Comparison of ENCODE assay signal across 13 mouse cellular contexts in genomic region chr11:69401987-69402386, GRCm38 (mm10). TPM values are rescaled to one million over a fixed set of nuclear protein-coding genes. Genes with fewer than 3 reads are reported as not detected.
DNase-seq lines count a peak whose midpoint lies in the region; ATAC-seq and TF ChIP-seq lines count a peak whose summit lies in the region.
"Had no signal": no experiment of that assay in that cellular context is flagged by ENCODE, and none has a peak within 500 bp of the region (broad histone marks: within the 10 kb centered on the region; RNA-seq: fewer than 3 reads in every experiment).

No protein-coding gene starts in this region.

- H3K4me1 ChIP-seq in kidney, embryonic 16.5 days (ENCODE audit: insufficient read depth, low read length) = peaks cover 31% of the 10 kb centered on the region
- H3K4me1 ChIP-seq in E14TG2a.4 (replicated peaks; ENCODE audit: low read depth, low read length) (peaks cover 81% of the 10 kb centered on the region), ES-E14 (ENCODE audit: control insufficient read depth in 2 of 2, insufficient read depth in 2 of 2, low read length in 2 of 2, poor library complexity in 1 of 2) (peaks cover 0 to 22% of the 10 kb centered on the region in 2 experiments; a peak in 2 of 4 replicates)

- H3K27ac ChIP-seq in kidney, embryonic 16.5 days (ENCODE audit: low read length) = no peak overlapping the region
- H3K27ac ChIP-seq in ES-E14 (ENCODE audit: insufficient read depth, low read depth, low read length, poor library complexity, severe bottlenecking) = no peak overlapping the region
- H3K27ac ChIP-seq: hindbrain, embryonic 12.5 days; liver, embryonic 14.5 days had no signal

- ATAC-seq in kidney, embryonic 16.5 days (ENCODE audit: low FRiP score, low TSS enrichment) = no peak
- ATAC-seq: Patski had no signal

- TF ChIP-seq CTCF in E14TG2a.4 (conservative IDR thresholded peaks at IDR 0.05; ENCODE audit: low read length) = no peak

- 85% methylated on average over 12 of the region's 12 CpGs for WGBS in kidney, embryonic 16.5 days

- in situ Hi-C loops in ES-E14 (cut with MboI; ENCODE audit: low sequenced_read_pairs in 2 of 2, unreplicated experiment in 2 of 2) = no loop called here

- H3K4me3 ChIP-seq in kidney, embryonic 16.5 days (ENCODE audit: low read length) = no peak overlapping the region
- H3K4me3 ChIP-seq in E14TG2a.4 (replicated peaks; ENCODE audit: low read length) (peak overlapping the region; percentile 59; the same call in 1 of the 2 replicates), ES-E14 (ENCODE audit: insufficient read depth in 1 of 2, low read depth in 1 of 2, low read length in 2 of 2, poor library complexity in 1 of 2, severe bottlenecking in 1 of 2) (no peak overlapping the region)
- H3K4me3 ChIP-seq: hindbrain, embryonic 12.5 days had no signal

- peaks cover 66% of the 10 kb centered on the region for H3K36me3 ChIP-seq in kidney, embryonic 16.5 days (ENCODE audit: insufficient read depth, low read length)
- H3K36me3 ChIP-seq in E14TG2a.4 (ENCODE audit: insufficient read depth, low read length) (peaks cover 63% of the 10 kb centered on the region), ES-E14 (ENCODE audit: control insufficient read depth, insufficient read depth, low read length, poor library complexity, severe bottlenecking) (peaks cover 44% of the 10 kb centered on the region)

- no peaks in the 10 kb centered on the region for H3K9me3 ChIP-seq in kidney, embryonic 16.5 days (ENCODE audit: low read length)
- H3K9me3 ChIP-seq in E14TG2a.4 (ENCODE audit: low read length) = no peaks in the 10 kb centered on the region
- H3K9me3 ChIP-seq in ES-E14 (ENCODE audit: control insufficient read depth, insufficient read depth, low read depth, low read length) = no peaks in the 10 kb centered on the region
- H3K9me3 ChIP-seq: hindbrain, embryonic 12.5 days; megakaryocyte, embryonic 14.5 days had no signal

- no peaks in the 10 kb centered on the region for H3K27me3 ChIP-seq in kidney, embryonic 16.5 days (ENCODE audit: insufficient read depth, low read length)
- H3K27me3 ChIP-seq in E14TG2a.4 (ENCODE audit: insufficient read depth, low read length) = peaks cover 25% of the 10 kb centered on the region
- H3K27me3 ChIP-seq: CH12.LX; megakaryocyte, embryonic 14.5 days; Patski had no signal

- no peak overlapping the region for H3K9ac ChIP-seq in kidney, embryonic 16.5 days (replicated peaks; ENCODE audit: low read length)
- H3K9ac ChIP-seq in ES-E14 (ENCODE audit: insufficient read depth, low read depth, low read length, poor library complexity, severe bottlenecking) = 0 out of 2 replicates have a peak overlapping the region, but pooled peaks have one; percentile 59
- H3K9ac ChIP-seq: forebrain, postnatal 0 days; liver, embryonic 14.5 days had no signal

- no peak overlapping the region for H3K4me2 ChIP-seq in kidney, embryonic 16.5 days (replicated peaks; ENCODE audit: low read depth, low read length)
- H3K4me2 ChIP-seq: hindbrain, embryonic 12.5 days had no signal

- peak; percentile 10 for DNase-seq in gastrocnemius, adult 18-20 months (ENCODE audit: low spot score)
- DNase-seq in gastrocnemius, postnatal 25 days = no peak
- peak; percentile 13 for DNase-seq in kidney, postnatal 10 days
- no peak for DNase-seq in ES-E14 (ENCODE audit: low read depth, low spot score)
- DNase-seq in frontal cortex, postnatal 36 days (ENCODE audit: low spot score in 2 of 2) = no peak

TF ChIP-seq in ES-E14, 5 proteins besides CTCF, POLR2A, EP300 and RAD21:
- TF ChIP-seq HCFC1 (IDR thresholded peaks at IDR 0.05; ENCODE audit: borderline replicate concordance, insufficient read depth, low read length) = no peak
- no peak for TF ChIP-seq ZC3H11A (IDR thresholded peaks at IDR 0.05; ENCODE audit: borderline replicate concordance, low read depth, low read length)
- no peak for TF ChIP-seq ZNF384 (IDR thresholded peaks at IDR 0.05; ENCODE audit: low read depth, low read length)
- no peak for TF ChIP-seq MAFK (IDR thresholded peaks at IDR 0.05; ENCODE audit: insufficient read depth, low read depth, low read length)
- no peak for TF ChIP-seq CHD2 (IDR thresholded peaks at IDR 0.05; ENCODE audit: low read depth, low read length)

RNA-seq across cellular contexts. Expression of gene Tmem88, which starts 4.0 kb away (rescaled TPM):
- total RNA-seq in gastrocnemius, adult 18-20 months (2021) = 1 to 10 TPM; 2.6 to 4.1 TPM
- total RNA-seq in gastrocnemius, postnatal 25 days (2021) = 1 to 10 TPM; 6.1 to 7.0 TPM
- 46.5 and 47.7 TPM in 2 replicates for polyA plus RNA-seq in kidney, embryonic 16.5 days (2015; fragmentation: Nextera tagmentation; extraction: Ambion mirVana)
- total RNA-seq in ES-E14 (2012; rRNA removed) = 23.9 and 43.3 TPM in 2 replicates

RNA-seq across cellular contexts. Expression of gene Cyb5d1, which starts 6.6 kb away (rescaled TPM):
- total RNA-seq in gastrocnemius, adult 18-20 months (2021) = 10 to 100 TPM; 29.3 to 33.0 TPM
- 10 to 100 TPM; 26.5 to 26.9 TPM for total RNA-seq in gastrocnemius, postnatal 25 days (2021)
- 34.0 and 37.3 TPM in 2 replicates for polyA plus RNA-seq in kidney, embryonic 16.5 days (2015; fragmentation: Nextera tagmentation; extraction: Ambion mirVana)
- 18.8 and 29.0 TPM in 2 replicates for total RNA-seq in ES-E14 (2012; rRNA removed)

RNA-seq across cellular contexts. Expression of gene Naa38, which starts 6.7 kb away (rescaled TPM):
- 10 to 100 TPM; 70.5 to 72.1 TPM for total RNA-seq in gastrocnemius, adult 18-20 months (2021)
- total RNA-seq in gastrocnemius, postnatal 25 days (2021) = 10 to 100 TPM; 60.4 to 65.0 TPM
- 142 and 150 TPM in 2 replicates for polyA plus RNA-seq in kidney, embryonic 16.5 days (2015; fragmentation: Nextera tagmentation; extraction: Ambion mirVana)
- total RNA-seq in ES-E14 (2012; rRNA removed) = 191 and 202 TPM in 2 replicates

RNA-seq across cellular contexts. Expression of gene Kdm6b, which starts 11.5 kb away (rescaled TPM):
- total RNA-seq in gastrocnemius, adult 18-20 months (2021) = 10 to 100 TPM; 19.6 to 22.0 TPM
- total RNA-seq in gastrocnemius, postnatal 25 days (2021) = 10 to 100 TPM; 23.9 to 27.7 TPM
- 26.0 and 31.3 TPM in 2 replicates for polyA plus RNA-seq in kidney, embryonic 16.5 days (2015; fragmentation: Nextera tagmentation; extraction: Ambion mirVana)
- total RNA-seq in ES-E14 (2012; rRNA removed) = 7.9 and 9.4 TPM in 2 replicates

RNA-seq across cellular contexts. Expression of gene Chd3, which starts 32.8 kb away (rescaled TPM):
- total RNA-seq in gastrocnemius, adult 18-20 months (2021) = 1 to 10 TPM; 5.7 to 7.9 TPM
- 10 to 100 TPM; 12.0 to 13.9 TPM for total RNA-seq in gastrocnemius, postnatal 25 days (2021)
- 58.6 and 67.2 TPM in 2 replicates for polyA plus RNA-seq in kidney, embryonic 16.5 days (2015; fragmentation: Nextera tagmentation; extraction: Ambion mirVana)
- total RNA-seq in ES-E14 (2012; rRNA removed) = 21.6 and 27.0 TPM in 2 replicates

Comparison
In these comparisons a context has a peak if more than half of its experiments do, and no peak if none do; other contexts are left out.
1. DNase-seq: peak in gastrocnemius, adult 18-20 months (single experiment) and kidney, postnatal 10 days (single experiment); none in gastrocnemius, postnatal 25 days (single experiment), ES-E14 (single experiment) and frontal cortex, postnatal 36 days (0 of 2).